Mouse (Mus musculus): ENCODE results near the gene Trim30c.
"Not testable (repeated sequence)": the region's sequence is repeated elsewhere in the genome, so short reads cannot be mapped to it uniquely, and the experiment has no call there.

Trim30c gene

GRCm38 (mm10) chr7:104400698-104401097 is at the start of gene Trim30c:
Gene Trim30c, minus strand, starts transcription at chr7:104400837.
- DNase-seq (ENCODE audit: low spot score in 2 of 2) = no peak

DNA sequence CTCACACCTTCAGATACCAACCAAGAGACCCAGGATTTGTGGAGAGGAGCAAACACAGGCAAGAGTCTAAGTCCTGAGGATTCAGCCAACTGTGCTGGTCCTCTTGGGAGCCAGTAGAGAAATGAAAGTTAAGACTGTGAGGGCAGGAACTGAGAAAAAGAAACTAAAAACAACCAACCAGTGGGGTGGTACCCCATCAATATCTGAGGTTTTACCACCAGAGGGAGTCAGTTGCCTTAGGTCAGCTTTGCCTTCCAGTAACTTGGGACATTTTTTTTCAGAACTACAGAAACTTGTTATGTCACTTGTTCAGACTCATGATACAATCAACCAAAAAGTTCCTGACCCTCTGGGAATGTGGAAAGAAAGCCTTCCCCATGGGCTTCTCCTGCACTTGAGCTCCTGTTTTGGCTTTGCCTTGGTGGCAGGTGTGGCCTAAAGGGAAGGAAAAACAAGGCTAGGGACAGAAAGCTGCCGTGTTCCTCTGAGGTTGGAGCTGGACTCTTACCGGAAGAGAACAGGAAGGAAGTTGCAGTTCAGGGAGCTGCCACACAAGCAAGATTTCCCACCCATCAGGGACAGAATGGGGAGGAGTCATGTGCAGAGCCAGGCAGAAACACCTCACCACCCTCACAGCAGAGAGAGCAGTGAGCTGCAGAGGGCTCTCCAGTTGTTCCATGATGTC is 45.5 kb upstream of the Trim30c start:
- DNase-seq (ENCODE audit: low spot score in 2 of 2) = no peak

GRCm38 (mm10) chr7:104404460-104404950 is 3.9 kb upstream of the Trim30c start:
- no peak for DNase-seq (ENCODE audit: low spot score in 2 of 2)

GRCm38 (mm10) chr7:104401140-104401539 is 503 bp upstream of the Trim30c start:
- DNase-seq (ENCODE audit: low spot score in 2 of 2) = no peak

DNA sequence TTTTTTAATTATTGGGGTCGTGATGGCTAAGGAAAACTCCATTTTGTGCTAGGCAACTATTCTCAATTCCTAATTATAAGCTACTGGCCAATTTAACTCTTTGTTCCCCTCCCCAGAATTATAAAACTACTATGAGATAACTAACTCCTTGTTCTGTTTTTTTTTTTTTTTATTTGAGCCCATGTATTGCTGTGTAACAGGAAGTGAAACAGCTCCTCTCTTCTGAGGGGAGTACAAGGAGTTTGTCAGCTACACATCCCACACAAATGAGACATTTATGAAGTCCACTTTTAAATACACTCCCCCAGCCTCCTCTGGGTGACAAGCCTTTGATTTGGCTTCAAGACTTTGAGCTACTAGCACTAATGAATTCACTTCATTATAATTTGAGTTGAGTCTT is 2.1 kb downstream of the Trim30c start:
- DNase-seq (ENCODE audit: low spot score in 2 of 2) = no peak

- peak in 1 of 2 experiments; percentile 10 for DNase-seq (ENCODE audit: low spot score in 2 of 2)
Observed at GRCm38 (mm10) chr7:104369736-104370414, 30.8 kb downstream of the Trim30c start, which contains the start of gene Trim30b. Gene Trim30b, minus strand, starts transcription at chr7:104369884.

- no peak for DNase-seq (ENCODE audit: low spot score in 2 of 2)
Observed at GRCm38 (mm10) chr7:104366339-104366738, 34.3 kb downstream of the Trim30c start.

GRCm38 (mm10) chr7:104353600-104353967 is 47.1 kb downstream of the Trim30c start:
- DNase-seq (ENCODE audit: low spot score in 2 of 2) = no peak

DNA sequence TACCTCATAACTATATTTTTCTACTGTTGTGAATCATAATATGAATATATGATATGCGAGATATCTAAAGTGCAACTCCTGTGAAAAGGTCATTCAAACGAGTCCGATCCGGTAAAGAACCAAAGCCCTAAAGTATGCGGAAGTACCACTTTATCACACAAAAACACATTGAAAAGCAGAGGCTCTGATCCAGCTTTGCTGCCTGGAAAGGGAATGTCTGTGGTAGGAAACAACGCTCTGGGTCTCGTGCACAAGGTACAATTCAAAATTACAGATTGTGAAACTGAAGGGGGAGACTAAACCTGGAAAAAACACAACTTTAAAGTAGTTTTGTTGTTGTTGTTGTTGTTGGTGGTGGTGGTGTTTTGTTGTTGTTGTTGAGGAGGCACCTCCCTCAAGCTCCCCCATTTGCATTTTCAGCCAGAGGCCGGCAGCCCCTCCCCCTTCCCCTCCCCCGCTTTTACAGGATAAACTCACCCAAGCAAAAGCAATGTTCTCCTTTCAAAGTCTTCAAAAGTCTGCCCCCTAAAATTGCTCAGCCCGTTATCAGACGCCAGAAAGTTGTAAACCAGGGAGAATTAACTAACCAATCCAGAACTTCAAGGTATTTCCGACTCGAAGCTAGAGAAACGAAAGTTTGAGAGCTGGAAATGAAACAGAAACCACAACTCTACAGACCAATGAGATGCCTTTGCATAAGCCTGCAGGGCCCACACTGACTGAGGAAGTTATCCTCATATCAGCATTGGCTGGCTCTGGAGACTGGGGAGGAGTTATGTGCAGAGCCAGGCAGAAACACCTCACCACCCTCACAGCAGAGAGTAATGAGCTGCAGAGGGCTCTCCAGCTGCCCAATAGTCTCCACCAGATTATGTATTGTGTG is 47.7 kb downstream of the Trim30c start, which contains the start of gene Trim12c:
Gene Trim12c, minus strand, starts transcription at position 646 of the 883 bp plus-strand sequence.
- peak in 1 of 2 experiments; percentile 11 for DNase-seq (ENCODE audit: low spot score in 2 of 2)

DNA sequence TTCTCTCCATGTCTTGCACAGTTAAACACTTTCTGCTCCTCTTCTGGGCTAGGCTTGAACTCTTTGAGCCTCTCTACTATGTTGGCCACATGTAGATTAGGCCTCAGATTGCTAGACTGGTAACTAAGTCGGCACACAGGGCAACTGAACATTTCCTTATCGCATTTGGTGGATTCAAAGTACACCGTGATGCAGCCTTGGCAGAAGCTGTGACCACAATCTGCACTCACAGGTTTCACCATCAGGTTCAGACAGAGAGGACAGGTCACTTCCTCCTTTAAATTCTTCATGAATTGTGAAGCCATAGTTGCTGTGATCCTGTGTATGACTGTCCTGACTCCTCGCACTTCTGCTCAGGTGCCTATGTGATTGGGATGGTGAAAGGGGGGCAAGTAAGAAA is 52.6 kb downstream of the Trim30c start:
- not testable (repeated sequence) for DNase-seq (ENCODE audit: low spot score in 2 of 2)

- not testable (repeated sequence) for DNase-seq (ENCODE audit: low spot score in 2 of 2)
Observed at GRCm38 (mm10) chr7:104340744-104341143, 59.9 kb downstream of the Trim30c start.

DNA sequence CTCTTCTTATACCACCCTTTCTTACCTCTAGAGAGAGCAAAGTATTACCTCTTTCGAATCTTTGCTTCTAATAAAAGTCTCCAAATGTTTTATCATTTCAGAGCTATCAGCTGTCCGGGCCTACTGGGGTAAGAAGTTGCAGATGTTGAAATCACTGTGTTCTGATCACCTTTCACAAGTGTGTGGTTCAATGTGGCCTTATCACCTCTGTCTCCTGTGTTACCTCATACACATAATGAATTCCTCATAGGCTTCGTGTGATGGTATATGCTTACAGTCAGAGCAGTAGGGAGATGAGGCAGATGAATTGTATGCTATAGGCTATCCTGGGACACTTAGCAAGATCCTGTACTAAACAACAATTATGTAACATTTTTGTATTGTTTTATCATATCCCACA is 65.1 kb downstream of the Trim30c start:
- DNase-seq (ENCODE audit: low spot score in 2 of 2) = not testable (repeated sequence)

All from left cerebral cortex, adult 9 months (tissue).